Mouse (Mus musculus): ENCODE results near the gene Lpcat1.

The Lpcat1 gene

GRCm38 (mm10) chr13:73446494-73446893 is 20.5 kb upstream of the Lpcat1 start:
- no peak for DNase-seq (ENCODE audit: low read depth, low spot score)

GRCm38 (mm10) chr13:73446943-73447342 is 20.1 kb upstream of the Lpcat1 start:
- no peak for DNase-seq (ENCODE audit: low read depth, low spot score)

DNA sequence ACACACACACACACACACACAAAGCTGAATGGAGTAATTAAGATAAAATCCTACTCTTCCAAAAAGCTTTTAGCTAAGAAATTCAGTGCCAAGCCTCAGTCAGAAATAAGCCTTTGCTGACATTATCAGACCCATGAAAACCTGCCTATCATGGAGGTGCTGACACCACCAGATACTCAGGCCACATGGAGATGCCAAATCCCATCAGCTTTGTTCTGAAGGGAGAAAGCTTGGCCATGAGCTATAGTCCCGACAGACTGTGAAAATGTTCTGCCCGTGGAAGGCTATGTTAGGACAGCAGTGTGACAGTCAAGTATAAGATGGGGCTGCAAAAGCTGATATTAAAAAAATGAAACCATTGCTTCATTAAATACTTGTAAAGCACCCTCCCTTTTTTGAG is 19.5 kb upstream of the Lpcat1 start:
- DNase-seq (ENCODE audit: low read depth, low spot score) = no peak

GRCm38 (mm10) chr13:73448201-73448600 is 18.8 kb upstream of the Lpcat1 start:
- DNase-seq (ENCODE audit: low read depth, low spot score) = no peak

- no peak for DNase-seq (ENCODE audit: low read depth, low spot score)
Observed at GRCm38 (mm10) chr13:73448723-73449122, 18.3 kb upstream of the Lpcat1 start.

DNA sequence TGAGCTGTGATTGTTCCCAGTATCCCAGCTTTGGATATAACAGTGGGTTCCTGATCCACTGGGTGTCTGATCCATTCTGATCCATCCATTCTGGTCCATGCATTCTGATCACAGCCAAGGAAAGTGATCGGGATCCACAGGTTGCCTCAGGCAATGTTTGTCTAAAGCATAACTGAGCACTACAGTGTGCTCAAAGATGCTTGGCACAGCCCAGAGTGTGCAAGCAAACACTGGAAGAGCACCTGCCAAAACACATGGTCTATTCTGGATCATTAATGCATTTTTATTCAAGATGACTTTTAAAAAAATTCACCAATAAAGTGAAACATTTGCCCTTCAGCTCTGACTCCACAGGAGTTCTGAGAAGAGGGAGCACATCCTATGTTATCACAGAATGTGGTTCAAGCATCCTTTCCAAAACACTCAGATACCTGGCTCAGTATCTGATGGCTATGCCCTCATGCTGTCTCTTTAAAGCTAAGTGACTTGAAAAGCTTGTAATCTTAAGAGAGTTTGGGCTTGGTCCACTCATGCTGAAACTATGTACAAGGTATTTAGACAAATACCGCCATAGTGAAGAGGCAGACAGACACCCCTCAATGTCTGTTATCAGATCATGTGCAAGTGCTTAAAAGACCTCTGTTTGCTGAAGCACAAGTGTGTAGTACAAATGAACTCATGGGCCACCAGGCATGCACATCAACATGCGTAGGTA is 13.3 kb upstream of the Lpcat1 start:
- no peak for DNase-seq (ENCODE audit: low read depth, low spot score)

DNA sequence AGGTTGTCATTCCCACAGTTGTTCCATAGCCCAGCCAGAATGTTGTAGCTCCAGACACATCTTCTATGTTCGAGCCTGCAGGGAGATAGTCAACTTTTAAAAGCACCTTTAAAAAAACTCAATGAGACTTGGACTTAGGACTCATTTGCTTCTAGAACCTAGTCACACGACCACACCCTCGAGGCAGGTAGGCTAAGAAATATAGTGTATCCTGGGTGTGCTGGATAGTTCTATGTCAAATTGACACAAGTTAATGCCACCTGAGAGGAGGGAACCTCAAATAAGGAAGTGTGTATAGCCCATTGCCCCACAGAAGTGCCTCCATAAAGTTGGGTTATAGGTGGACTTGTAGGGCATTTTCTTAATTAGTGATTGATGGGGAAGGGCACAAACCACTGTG is 11.7 kb upstream of the Lpcat1 start:
- no peak for DNase-seq (ENCODE audit: low read depth, low spot score)

- no peak for DNase-seq (ENCODE audit: low read depth, low spot score)
Observed at GRCm38 (mm10) chr13:73457301-73457700, 9.7 kb upstream of the Lpcat1 start.

DNA sequence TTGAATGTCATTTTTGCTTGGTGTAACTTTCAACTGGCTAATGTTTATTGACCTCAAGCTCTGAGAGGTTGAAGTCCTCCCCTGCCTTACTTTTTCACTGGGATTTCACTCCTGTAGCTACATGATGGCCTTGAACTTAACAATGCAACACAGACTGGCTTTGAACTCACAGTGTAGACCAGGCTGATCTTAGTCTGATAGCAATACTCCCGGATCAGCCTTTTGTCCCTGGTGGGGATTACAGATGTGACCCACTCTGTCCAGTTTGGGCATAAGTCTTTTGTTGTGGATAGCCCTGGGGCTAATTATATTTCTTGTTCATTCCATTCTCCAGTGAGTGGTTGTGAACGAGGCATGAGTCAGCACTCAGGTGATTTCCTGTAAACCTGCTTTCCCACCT is 9.3 kb upstream of the Lpcat1 start:
- no peak for DNase-seq (ENCODE audit: low read depth, low spot score)

GRCm38 (mm10) chr13:73458719-73459118 is 8.3 kb upstream of the Lpcat1 start:
- DNase-seq (ENCODE audit: low read depth, low spot score) = no peak

- DNase-seq (ENCODE audit: low read depth, low spot score) = no peak
Observed at GRCm38 (mm10) chr13:73459189-73459850, 7.7 kb upstream of the Lpcat1 start.

DNA sequence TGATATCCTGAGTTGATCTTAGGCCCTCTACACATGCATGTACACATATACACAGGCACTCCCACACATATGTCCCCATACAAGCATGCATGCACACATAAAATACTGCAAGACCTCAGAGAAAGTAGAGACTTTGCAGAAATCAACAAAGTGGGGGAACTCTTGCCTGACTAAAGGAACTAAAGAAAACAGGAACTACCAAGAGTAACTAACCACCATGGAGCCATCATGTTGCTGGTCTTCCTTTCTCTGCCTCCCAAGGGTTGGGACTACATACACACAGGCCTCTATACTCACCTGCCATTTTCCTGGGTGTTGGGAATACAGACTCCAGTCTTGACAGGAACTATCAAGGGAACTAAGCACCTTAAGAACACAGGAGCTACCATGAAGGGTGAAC is 5.4 kb upstream of the Lpcat1 start:
- no peak for DNase-seq (ENCODE audit: low read depth, low spot score)

DNA sequence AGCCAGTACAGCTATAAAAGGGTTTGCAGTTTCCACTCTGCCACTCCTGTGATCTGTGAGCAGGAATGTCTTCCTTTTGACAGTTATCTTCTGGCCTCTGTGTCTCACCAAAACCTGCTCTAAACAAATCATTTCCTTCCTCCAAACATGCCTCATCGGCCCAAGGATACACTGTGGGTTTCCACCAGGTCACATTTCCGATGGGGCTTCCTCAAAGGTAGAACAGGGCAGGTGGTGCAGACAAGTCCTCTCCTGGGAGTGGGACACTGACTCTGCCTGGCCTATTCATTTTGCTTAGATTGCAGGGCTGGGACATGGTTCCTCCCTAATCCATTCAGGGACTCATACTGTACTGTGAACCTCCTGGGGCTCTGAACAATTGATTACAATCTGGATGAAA is 1.8 kb upstream of the Lpcat1 start:
- no peak for DNase-seq (ENCODE audit: low read depth, low spot score)

- no peak for DNase-seq (ENCODE audit: low read depth, low spot score)
Observed at GRCm38 (mm10) chr13:73466411-73466810, 586 bp upstream of the Lpcat1 start.

DNA sequence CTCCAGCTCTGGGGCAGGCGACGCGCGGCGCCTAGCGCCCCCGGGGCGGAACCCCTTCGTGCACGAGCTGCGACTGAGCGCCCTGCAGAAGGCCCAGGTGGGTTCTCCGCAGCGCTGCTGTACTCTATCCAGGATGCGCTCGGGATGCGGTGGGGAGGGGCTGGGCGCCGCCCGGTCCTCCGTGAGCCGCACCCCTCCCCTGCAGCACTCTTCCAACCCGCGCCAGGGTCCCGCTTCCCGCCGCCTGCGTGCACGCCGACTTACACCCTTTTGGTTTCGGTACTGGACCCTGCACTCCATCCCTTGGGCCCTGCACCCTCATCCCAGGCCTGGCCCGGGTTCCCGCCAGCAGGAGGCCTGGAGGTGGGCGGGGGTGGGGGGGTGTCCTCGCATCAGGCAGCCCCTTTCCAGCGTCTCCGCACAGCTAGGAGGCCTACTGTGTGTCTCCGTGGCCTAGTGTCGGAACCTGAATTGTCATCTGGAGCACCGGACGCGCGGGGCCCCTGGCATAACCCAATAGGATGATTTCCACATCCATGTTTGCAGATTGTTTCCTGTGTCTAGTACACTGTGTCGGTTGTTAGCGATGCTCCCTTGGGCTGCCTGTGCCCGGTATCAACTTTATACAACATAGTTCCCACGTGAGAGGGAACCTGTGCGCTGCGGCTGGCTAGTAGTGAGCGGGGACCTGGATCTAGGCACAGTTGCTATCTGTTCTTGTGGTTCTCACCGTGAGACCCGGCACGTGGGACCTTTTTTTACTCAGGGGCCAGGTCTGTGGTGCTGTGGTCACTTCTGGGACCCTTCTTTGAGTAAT is 632 bp downstream of the Lpcat1 start:
- DNase-seq (ENCODE audit: low read depth, low spot score) = no peak

- DNase-seq (ENCODE audit: low read depth, low spot score) = no peak
Observed at GRCm38 (mm10) chr13:73468834-73469233, 1.8 kb downstream of the Lpcat1 start.

GRCm38 (mm10) chr13:73469257-73469967 is 2.4 kb downstream of the Lpcat1 start:
- no peak for DNase-seq (ENCODE audit: low read depth, low spot score)

- DNase-seq (ENCODE audit: low read depth, low spot score) = no peak
Observed at GRCm38 (mm10) chr13:73472481-73472880, 5.5 kb downstream of the Lpcat1 start.

DNA sequence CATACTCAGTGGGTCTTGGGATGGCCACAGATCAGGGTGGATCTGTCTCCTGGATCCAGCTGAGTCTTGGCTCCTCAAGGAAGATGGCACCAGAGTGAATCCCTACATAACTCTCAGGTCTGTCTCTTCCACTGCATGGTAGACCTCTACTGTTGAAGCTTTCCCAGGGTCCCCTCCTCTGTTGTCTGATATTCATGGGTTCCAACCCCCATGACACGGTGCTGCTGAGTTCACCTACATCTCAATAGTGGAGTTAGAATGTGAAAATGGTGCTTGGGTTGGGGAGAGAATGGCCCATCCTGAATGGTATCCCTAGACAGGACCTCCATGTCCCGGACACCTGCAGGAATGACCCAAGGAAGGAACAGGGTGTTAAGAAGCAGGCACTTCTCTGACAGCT is 6.7 kb downstream of the Lpcat1 start:
- no peak for DNase-seq (ENCODE audit: low read depth, low spot score)

DNA sequence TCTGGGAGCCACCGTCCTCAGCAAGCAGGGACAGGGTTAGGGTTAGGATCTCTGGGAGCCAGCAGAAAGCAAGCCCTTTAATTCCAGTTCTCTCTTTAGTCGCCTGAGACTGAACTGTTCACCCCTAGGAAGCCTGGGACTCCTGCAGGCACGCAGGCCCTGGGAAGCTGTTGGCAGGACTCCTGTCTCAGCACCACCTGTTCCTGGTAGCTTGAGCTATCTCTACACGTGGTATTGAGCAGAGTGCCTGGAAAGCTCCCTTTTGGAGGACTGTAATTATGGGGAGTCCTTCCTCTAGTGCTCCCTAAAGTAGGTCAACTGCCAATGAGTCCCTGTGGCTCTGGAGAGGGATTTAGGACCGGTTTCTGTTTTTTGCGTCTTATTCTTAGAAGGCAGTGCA is 7.2 kb downstream of the Lpcat1 start:
- no peak for DNase-seq (ENCODE audit: low read depth, low spot score)

DNA sequence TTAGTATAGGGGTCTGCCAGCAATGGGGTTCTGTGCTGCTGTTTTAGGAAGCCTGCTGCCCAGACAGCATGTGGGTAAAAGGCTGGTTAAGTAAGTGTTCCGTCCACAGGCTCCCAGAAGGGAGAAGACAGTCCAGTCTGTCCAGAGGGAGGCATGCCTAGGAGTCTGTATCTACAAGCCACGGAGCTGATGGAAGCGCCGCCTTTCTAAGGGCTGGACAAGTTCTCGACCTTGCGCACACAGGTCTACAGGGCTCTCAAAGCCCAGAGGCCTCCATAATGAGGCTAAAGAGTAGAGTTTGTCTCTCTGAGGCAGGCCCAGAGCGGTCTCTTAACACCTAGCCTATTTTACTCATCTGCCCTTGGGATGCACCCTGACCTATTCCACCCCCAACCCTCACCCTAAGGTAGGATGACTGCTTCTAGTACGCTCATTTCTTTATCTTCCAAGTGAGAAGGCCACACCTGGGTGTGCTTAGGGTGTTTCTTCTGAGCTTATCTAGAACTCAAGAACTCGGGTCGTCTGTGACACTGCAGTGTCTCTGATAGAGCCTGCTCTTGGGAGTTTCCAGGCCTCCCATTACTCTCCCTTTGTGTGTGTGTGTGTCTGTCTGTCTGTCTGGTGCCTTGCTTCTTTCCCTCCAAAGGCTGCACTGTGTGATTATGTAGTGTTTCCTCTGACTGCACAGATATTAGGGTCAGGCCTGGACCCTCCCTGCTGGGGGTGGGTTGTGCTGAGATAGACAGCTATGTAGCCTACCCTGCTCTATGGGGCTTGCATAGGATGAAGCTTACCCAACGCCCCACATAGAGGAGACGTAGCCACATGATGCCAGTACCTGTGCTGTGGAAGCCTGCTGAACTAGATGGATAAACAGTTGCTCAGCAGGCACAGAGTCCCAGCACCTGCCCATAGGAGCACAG is 8.3 kb downstream of the Lpcat1 start:
- no peak for DNase-seq (ENCODE audit: low read depth, low spot score)
